Mouse (Mus musculus): ENCODE measurements around the gene Ptpn18. TPM values are rescaled to one million over a fixed set of nuclear protein-coding genes. Genes with fewer than 3 reads are reported as not detected.
"Not testable (repeated sequence)": the region's sequence is repeated elsewhere in the genome, so short reads cannot be mapped to it uniquely, and the experiment has no call there.

Gene Ptpn18
- total and polyA plus RNA-seq, 3 experiments = 84.9 to 205 (median 155) TPM

DNA sequence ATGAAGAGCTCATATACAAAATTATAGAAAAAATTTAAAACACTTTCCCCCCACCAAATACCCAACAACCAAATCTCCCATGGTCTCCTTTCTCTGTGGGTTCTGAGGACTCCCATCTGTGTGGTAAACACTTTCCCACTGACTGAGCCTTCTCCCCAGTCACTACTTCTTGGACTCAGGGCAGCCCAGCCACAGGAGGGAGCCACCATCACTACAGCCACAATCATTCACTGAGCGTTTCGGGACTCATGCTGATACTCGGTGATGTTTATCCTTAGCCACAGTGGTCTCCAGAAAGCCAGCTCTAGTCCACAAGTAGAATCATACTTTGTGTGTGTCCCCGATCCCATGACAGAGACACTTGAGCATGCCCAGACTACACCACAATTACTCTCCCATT is 53.5 kb downstream of the Ptpn18 start:
- Histone ChIP-seq H3K4me3 (replicated peaks in 1 of 3; ENCODE audit: low read depth in 2 of 3, low read length in 2 of 3, poor library complexity in 1 of 3) (no peak overlapping the region), H3K4me1 (ENCODE audit: control insufficient read depth in 1 of 2, insufficient read depth in 2 of 2) (peaks cover 0 to 18% of the 10 kb centered on the region in 2 experiments; a peak in 3 of 4 replicates), H3K4me2 (ENCODE audit: insufficient read depth, low read depth, poor library complexity, severe bottlenecking) (no peak overlapping the region), H3K79me2 (replicated peaks; ENCODE audit: control insufficient read depth, extremely low read depth, insufficient read depth, poor library complexity, severe bottlenecking) (no peaks in the 10 kb centered on the region), H3K36me3 (replicated peaks in 1 of 2; ENCODE audit: control insufficient read depth in 1 of 2, insufficient read depth in 1 of 2, low read length in 1 of 2) (no peaks in the 10 kb centered on the region), H3K9ac (ENCODE audit: insufficient read depth, low read depth) (no peak overlapping the region), H3K27ac (ENCODE audit: insufficient read depth, low read depth) (no peak overlapping the region), H3K27me3 (replicated peaks) (no peaks in the 10 kb centered on the region), H3K9me3 (replicated peaks; ENCODE audit: low read length) (peaks cover 9% of the 10 kb centered on the region)
- peak; percentile 54 for TF ChIP-seq SMC3 (IDR thresholded peaks at IDR 0.05; ENCODE audit: low read depth, low read length)
- TF ChIP-seq SIN3A (IDR thresholded peaks at IDR 0.05; ENCODE audit: low read length) = no peak
- TF ChIP-seq CTCF (conservative IDR thresholded peaks at IDR 0.05 in 1 of 2, IDR thresholded peaks at IDR 0.05 in 1 of 2; ENCODE audit: low read depth in 2 of 2, low read length in 2 of 2) = peak in 1 of 2 experiments; percentile 50; a peak in 2 of 4 replicates
- dilution Hi-C loops (cut with MboI; ENCODE audit: extremely low pct_ligation_motif_present, extremely low pct_unique_long_range_greater_than_20kb, low sequenced_read_pairs) = no loop called here
- in situ Hi-C loops (cut with MboI; ENCODE audit: low pct_ligation_motif_present, low pct_unique_long_range_greater_than_20kb, low sequenced_read_pairs) = loop anchor here (5.0 kb wide), 1 partner anchor 84 kb away; no protein-coding TSS in a partner anchor
- no peak for DNase-seq (ENCODE audit: extremely low read depth)

DNA sequence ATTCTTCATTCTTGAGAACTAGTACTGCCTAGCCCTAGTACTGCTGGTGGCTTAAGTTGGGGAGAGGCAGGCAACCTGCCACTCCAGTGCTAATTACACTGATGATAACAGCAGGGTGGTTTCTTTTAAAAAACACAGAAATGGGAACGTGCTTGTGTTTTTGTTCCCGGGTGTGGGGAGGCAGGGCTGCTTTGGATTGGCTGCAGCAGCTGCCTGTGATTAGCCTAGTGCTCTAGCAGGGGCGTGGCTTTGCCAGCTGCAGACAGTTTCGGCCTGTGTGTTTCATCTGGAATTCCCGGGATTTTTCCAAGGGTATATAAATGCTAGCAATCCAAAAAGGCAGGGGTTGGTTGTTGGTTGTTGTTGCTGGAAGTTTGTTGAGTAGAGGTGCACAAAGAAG is 57.0 kb downstream of the Ptpn18 start:
- Histone ChIP-seq H3K36me3 (replicated peaks in 1 of 2; ENCODE audit: control insufficient read depth in 1 of 2, insufficient read depth in 1 of 2, low read length in 1 of 2) (no peaks in the 10 kb centered on the region), H3K9ac (ENCODE audit: insufficient read depth, low read depth) (no peak overlapping the region), H3K9me3 (replicated peaks; ENCODE audit: low read length) (peaks cover 9% of the 10 kb centered on the region), H3K4me3 (replicated peaks in 1 of 3; ENCODE audit: low read depth in 2 of 3, low read length in 2 of 3, poor library complexity in 1 of 3) (no peak overlapping the region), H3K27ac (ENCODE audit: insufficient read depth, low read depth) (no peak overlapping the region), H3K79me2 (replicated peaks; ENCODE audit: control insufficient read depth, extremely low read depth, insufficient read depth, poor library complexity, severe bottlenecking) (no peaks in the 10 kb centered on the region), H3K4me2 (ENCODE audit: insufficient read depth, low read depth, poor library complexity, severe bottlenecking) (no peak overlapping the region), H3K4me1 (ENCODE audit: control insufficient read depth in 1 of 2, insufficient read depth in 2 of 2) (peaks cover 0 to 8% of the 10 kb centered on the region in 2 experiments; a peak in 1 of 4 replicates), H3K27me3 (replicated peaks) (no peaks in the 10 kb centered on the region)
- in situ Hi-C loops (cut with MboI; ENCODE audit: low pct_ligation_motif_present, low pct_unique_long_range_greater_than_20kb, low sequenced_read_pairs) = no loop called here
- dilution Hi-C loops (cut with MboI; ENCODE audit: extremely low pct_ligation_motif_present, extremely low pct_unique_long_range_greater_than_20kb, low sequenced_read_pairs) = no loop called here
- TF ChIP-seq SIN3A (IDR thresholded peaks at IDR 0.05; ENCODE audit: low read length) (no peak), PAX5 (IDR thresholded peaks at IDR 0.05; ENCODE audit: low read length) (no peak), MYC (IDR thresholded peaks at IDR 0.05; ENCODE audit: low read depth, low read length) (no peak), BHLHE40 (IDR thresholded peaks at IDR 0.05; ENCODE audit: low read depth, low read length) (no peak), MAZ (IDR thresholded peaks at IDR 0.05; ENCODE audit: low read depth, low read length) (no peak), RAD21 (IDR thresholded peaks at IDR 0.05; ENCODE audit: low read depth, low read length) (no peak), MAFK (IDR thresholded peaks at IDR 0.05; ENCODE audit: insufficient replicate concordance, low read length) (no peak), MEF2A (IDR thresholded peaks at IDR 0.05; ENCODE audit: borderline replicate concordance, low read depth, low read length) (no peak), GABPA (IDR thresholded peaks at IDR 0.05; ENCODE audit: insufficient replicate concordance, low read depth, low read length) (no peak), ZNF384 (IDR thresholded peaks at IDR 0.05; ENCODE audit: low read depth, low read length) (no peak), E2F4 (IDR thresholded peaks at IDR 0.05; ENCODE audit: insufficient replicate concordance, low read depth, low read length) (no peak), NELFE (IDR thresholded peaks at IDR 0.05; ENCODE audit: low read depth, low read length) (no peak), IRF4 (IDR thresholded peaks at IDR 0.05; ENCODE audit: low read depth, low read length) (no peak), NRF1 (IDR thresholded peaks at IDR 0.05; ENCODE audit: low read depth, low read length) (no peak), CTCF (conservative IDR thresholded peaks at IDR 0.05 in 1 of 2, IDR thresholded peaks at IDR 0.05 in 1 of 2; ENCODE audit: low read depth in 2 of 2, low read length in 2 of 2) (no peak), SMC3 (IDR thresholded peaks at IDR 0.05; ENCODE audit: low read depth, low read length) (no peak)
- DNase-seq (ENCODE audit: extremely low read depth) = no peak

DNA sequence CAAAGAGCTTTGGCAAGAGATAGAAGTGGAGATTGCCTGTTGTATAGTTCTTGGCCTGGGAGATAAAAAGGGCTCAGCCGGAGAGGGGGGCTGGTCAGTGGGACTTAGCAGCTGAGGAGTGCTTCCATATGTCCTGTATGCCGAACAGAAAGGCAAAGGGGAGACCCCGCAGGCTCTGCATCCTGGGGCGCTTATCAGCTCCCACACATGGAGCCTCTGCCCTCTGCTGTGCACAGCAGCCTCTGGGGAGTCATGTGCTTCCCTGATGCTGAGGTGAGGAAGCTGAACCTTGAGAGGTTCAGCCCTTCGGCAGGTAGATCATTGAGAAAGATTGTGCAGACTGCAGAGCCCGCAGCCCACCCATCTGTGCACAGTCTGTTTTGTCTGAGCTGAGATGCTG is 57.7 kb downstream of the Ptpn18 start:
- H3K4me2 ChIP-seq (ENCODE audit: insufficient read depth, low read depth, poor library complexity, severe bottlenecking); DNase-seq (ENCODE audit: extremely low read depth); H3K36me3 ChIP-seq (replicated peaks in 1 of 2; ENCODE audit: control insufficient read depth in 1 of 2, insufficient read depth in 1 of 2, low read length in 1 of 2); H3K9me3 ChIP-seq (replicated peaks; ENCODE audit: low read length); H3K27me3 ChIP-seq (replicated peaks); H3K79me2 ChIP-seq (replicated peaks; ENCODE audit: control insufficient read depth, extremely low read depth, insufficient read depth, poor library complexity, severe bottlenecking); H3K4me3 ChIP-seq (replicated peaks in 1 of 3; ENCODE audit: low read depth in 2 of 3, low read length in 2 of 3, poor library complexity in 1 of 3); H3K4me1 ChIP-seq (ENCODE audit: control insufficient read depth in 1 of 2, insufficient read depth in 2 of 2); H3K27ac ChIP-seq (ENCODE audit: insufficient read depth, low read depth); in situ Hi-C loops (cut with MboI; ENCODE audit: low pct_ligation_motif_present, low pct_unique_long_range_greater_than_20kb, low sequenced_read_pairs); H3K9ac ChIP-seq (ENCODE audit: insufficient read depth, low read depth); dilution Hi-C loops (cut with MboI; ENCODE audit: extremely low pct_ligation_motif_present, extremely low pct_unique_long_range_greater_than_20kb, low sequenced_read_pairs): not testable (repeated sequence)

DNA sequence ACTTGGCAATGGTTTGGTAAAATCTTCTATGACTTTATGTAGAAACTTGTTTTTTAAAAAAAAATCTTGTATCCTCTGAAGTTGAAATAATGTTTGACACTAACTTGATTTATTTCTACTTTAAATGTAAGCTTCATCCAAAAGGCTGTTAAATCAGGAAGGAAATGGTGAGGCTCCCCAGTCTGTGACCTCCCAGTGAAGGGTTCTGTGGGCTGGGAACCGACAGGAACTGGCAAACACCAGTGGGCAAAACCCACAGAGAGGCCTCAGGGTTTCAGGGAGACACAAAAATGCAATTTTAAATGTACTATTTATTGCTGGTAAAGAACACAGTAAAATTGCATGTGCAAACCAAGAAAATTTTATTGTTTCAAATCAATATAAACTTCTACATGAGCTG is 58.2 kb downstream of the Ptpn18 start:
- H3K36me3 ChIP-seq (replicated peaks in 1 of 2; ENCODE audit: control insufficient read depth in 1 of 2, insufficient read depth in 1 of 2, low read length in 1 of 2); H3K27me3 ChIP-seq (replicated peaks); H3K9me3 ChIP-seq (replicated peaks; ENCODE audit: low read length); in situ Hi-C loops (cut with MboI; ENCODE audit: low pct_ligation_motif_present, low pct_unique_long_range_greater_than_20kb, low sequenced_read_pairs); H3K4me3 ChIP-seq (replicated peaks in 1 of 3; ENCODE audit: low read depth in 2 of 3, low read length in 2 of 3, poor library complexity in 1 of 3); H3K9ac ChIP-seq (ENCODE audit: insufficient read depth, low read depth); DNase-seq (ENCODE audit: extremely low read depth); dilution Hi-C loops (cut with MboI; ENCODE audit: extremely low pct_ligation_motif_present, extremely low pct_unique_long_range_greater_than_20kb, low sequenced_read_pairs); H3K4me1 ChIP-seq (ENCODE audit: control insufficient read depth in 1 of 2, insufficient read depth in 2 of 2); H3K4me2 ChIP-seq (ENCODE audit: insufficient read depth, low read depth, poor library complexity, severe bottlenecking); H3K79me2 ChIP-seq (replicated peaks; ENCODE audit: control insufficient read depth, extremely low read depth, insufficient read depth, poor library complexity, severe bottlenecking); H3K27ac ChIP-seq (ENCODE audit: insufficient read depth, low read depth): not testable (repeated sequence)

Data from CH12.LX (cell line).